Mouse (Mus musculus): ENCODE data around the gene Gm42688.
A peak's percentile ranks its signal among the peaks of the same experiment; 100 is the strongest.

The Gm42688 gene

GRCm38 (mm10) chr6:83086121-83087035 lies 15.0 kb upstream of the Gm42688 start, which contains the start of gene Lbx2:
Gene Lbx2 (plus strand): TSS chr6:83086367.
- no peak for DNase-seq

DNA sequence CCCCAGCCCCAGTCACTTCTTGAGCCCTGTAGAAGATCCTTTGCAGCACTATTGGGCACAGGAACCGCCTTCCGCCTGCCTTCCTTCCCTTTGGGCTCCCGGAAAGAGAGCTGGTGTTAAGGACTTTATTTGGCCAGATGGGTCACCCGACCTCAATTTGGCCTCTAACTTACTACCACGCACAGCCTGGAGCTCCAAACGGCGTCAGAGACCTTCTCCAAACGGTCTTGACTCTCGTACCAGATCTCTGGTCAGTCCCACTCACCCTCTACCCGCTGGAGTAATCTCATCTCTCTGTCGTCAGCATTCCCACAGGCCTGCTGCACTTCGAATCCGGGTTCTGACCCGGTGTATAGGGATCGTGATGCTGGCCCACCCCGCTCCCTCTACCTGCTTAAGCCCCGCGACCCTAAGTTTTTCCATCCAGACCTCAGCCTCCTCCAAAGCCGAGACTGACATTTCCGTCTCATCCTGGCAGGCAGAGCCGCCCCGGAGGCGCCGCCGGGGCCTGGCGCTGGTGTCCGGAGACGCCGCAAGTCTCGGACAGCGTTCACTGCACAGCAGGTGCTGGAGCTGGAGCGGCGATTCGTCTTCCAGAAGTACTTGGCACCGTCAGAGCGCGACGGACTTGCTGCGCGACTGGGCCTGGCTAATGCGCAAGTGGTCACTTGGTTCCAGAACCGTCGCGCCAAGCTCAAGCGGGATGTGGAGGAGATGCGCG lies 14.1 kb upstream of the Gm42688 start:
- DNase-seq: no peak

DNA sequence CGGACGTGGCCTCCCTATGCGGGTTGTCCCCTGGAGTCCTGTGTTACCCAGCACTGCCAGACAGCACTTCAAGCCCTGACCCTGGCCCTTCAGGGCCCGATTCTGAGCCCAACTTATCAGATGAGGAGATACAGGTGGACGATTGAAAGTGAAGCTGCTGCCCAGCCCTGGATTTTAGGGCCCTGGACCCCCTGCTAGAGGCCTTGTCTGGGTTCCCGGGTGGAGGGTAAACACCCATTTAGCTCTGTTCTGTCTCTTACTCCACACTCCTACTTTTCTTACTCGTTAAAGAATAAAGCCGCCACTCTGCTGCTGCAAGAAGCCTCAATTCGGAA lies 13.5 kb upstream of the Gm42688 start:
- no peak for DNase-seq

- no peak for DNase-seq
Observed at GRCm38 (mm10) chr6:83092416-83093127, 8.8 kb upstream of the Gm42688 start.

DNA sequence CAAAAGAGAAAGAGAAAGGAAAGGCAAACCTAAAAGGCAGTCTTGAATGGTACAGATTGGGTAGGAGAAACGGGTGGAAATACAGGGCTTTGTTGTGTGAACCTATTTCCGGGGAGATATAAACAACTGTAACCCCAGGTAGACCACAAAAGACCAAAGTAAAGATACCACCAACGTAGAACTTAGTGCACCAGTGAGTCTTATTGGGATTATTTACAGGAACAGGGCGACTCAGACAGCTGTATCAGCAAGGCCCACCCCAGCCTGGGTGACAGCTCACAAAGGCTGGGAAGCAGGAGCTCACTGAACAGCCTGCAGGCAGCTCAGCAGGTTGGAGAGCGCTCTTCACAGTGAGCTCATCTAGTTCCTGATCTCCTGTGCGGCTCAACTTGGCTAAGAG lies 5.4 kb upstream of the Gm42688 start:
- DNase-seq: no peak

GRCm38 (mm10) chr6:83098411-83098810 lies 3.0 kb upstream of the Gm42688 start:
- DNase-seq: no peak

- peak; percentile 87 for DNase-seq
Observed at GRCm38 (mm10) chr6:83101688-83102556, 505 bp downstream of the Gm42688 start.

GRCm38 (mm10) chr6:83103130-83103650 lies 1.8 kb downstream of the Gm42688 start:
- DNase-seq: no peak

DNA sequence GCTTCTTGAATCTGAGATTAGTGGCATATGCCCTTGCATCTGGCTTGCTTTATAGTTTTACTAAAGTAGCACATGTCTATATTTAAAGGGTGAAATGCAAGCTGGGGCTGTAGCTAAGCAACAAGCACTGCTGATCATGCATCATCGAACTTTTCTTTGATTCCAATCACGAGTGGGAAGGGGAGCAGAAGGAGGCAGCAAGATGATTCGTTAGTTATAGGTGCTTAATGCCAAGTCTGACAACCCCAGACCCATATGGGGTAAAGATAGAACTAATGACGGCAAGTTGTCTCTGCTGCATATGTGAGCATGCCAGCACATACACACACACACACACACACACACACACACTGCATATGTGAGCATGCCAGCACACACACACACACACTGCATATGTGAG lies 2.7 kb downstream of the Gm42688 start:
- no peak for DNase-seq

DNA sequence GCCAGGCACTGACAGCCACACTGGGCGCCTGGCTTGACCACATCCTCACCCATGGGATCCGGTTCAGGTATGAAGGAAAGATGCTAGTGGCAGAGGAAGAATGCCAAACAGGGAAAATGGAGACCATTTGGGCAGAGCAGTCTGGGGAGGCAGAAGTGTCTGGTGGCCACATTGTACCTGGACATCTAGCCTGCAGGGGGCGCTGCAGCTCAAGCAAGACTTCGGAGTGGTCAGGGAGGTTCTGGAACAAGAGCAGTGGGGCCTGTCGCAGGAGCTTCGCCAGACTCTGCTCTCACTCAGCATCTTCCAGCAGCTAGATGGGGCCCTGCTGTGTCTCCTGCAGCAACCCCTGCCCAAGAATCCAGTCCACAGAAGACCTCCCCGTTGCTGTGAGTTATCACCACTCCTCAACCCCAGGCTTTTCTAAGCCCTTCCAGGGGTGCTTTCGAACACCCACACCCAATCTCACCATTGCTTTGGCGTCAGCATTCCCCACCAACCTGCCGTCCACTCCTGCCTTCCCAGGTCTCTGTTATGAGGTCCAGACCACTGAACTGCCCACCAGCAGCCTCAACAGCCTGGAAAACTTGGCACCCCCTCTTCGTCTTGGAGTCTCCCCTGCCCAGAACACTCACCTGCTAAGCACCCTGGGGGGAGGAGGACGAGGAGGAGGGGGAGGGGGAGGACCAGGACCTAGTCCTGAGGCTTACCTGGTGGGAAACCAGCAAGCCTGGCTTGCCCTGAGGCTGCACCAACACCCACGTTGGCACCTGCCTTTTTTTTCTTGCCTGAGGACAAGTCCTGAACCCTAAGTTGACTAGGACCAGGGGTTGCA lies 6.4 kb downstream of the Gm42688 start:
- DNase-seq: peak; percentile 91

GRCm38 (mm10) chr6:83108762-83109668 lies 7.6 kb downstream of the Gm42688 start, which contains the start of gene Mrpl53:
Gene Mrpl53 (plus strand): TSS chr6:83109040.
- peak; percentile 80 for DNase-seq

GRCm38 (mm10) chr6:83111510-83112136 lies 10.2 kb downstream of the Gm42688 start:
- DNase-seq: no peak

- DNase-seq: peak; percentile 96
Observed at GRCm38 (mm10) chr6:83115011-83115671, 13.7 kb downstream of the Gm42688 start, which contains the start of gene Mogs. Gene Mogs (plus strand): TSS chr6:83115496.

DNA sequence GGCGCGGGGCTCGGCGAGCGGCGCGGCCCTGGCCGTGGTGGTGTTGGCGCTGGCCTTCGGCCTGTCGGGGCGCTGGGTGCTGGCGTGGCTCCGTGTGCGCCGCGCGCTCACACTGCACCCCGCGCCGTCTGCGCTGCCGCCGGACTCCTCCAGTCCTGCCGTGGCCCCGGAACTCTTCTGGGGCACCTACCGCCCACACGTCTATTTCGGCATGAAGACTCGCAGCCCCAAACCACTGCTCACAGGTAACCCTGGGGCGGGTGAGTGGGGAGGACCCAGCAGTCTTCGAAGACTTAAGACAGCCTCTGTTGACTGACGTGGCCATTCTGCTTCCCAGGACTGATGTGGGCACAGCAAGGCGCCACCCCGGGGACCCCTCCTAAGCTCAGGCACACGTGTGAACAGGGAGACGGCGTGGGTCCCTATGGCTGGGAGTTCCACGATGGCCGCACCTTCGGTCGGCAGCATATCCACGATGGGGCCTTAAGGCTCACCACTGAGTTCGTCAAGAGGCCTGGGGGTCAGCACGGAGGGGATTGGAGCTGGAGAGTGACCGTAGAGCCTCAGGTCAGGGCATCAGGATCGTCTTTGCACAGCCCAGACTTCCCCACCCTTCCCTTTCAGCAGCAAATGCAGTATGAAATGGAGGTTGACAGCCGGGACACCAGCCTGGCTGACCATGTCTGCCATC lies 14.4 kb downstream of the Gm42688 start:
- no peak for DNase-seq

DNA sequence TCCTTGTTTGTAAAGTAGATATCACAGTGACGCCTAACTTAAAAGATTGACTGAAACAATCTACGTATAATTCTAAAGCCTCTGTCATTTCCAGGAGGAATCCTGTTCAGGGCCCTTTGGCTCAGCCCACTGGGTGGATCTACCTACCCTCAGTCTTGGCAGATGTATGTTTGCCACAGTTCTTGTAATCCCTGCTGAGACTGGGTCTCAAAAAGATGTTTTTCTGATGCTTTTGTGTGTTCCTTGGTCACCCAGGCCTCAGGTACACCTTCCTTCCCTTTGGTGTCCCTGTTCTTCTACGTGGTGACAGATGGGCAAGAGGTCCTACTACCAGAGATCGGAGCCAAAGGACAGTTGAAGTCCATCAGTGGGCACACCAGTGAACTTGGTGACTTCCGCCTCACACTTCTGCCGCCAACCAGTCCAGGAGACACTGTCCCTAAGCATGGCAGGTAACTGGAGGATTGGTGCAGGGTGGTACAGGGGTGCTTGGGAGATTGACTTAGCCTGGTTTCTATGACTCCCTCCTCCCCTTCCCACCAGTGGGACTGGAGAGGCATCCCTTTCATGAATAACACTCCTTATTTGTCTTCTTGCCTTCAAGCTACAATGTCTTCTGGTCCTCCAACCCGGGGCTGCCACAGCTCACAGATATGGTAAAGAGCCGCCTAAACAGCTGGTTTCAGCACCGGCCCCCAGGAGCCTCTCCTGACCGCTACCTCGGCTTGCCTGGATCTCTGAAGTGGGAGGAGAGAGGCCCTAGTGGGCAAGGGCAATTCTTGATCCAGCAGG lies 15.2 kb downstream of the Gm42688 start:
- no peak for DNase-seq

GRCm38 (mm10) chr6:83117165-83117438 lies 15.7 kb downstream of the Gm42688 start:
- DNase-seq: no peak

GRCm38 (mm10) chr6:83117616-83118015 lies 16.2 kb downstream of the Gm42688 start:
- DNase-seq: no peak

- no peak for DNase-seq
Observed at GRCm38 (mm10) chr6:83118369-83118768, 17.0 kb downstream of the Gm42688 start.

All from liver (tissue).